Mouse (Mus musculus) stomach, adult 2 months (tissue): ENCODE results near the gene Phactr2. TPM values are rescaled to one million over a fixed set of nuclear protein-coding genes. Genes with fewer than 3 reads are reported as not detected.

ENCODE experiments used
- polyA plus RNA-seq: library from polyadenylated mRNA; depleted of rRNA; stranded (reverse); fragments of >200 nt; gene quantifications from 2 replicates; pipeline ENCODE4 v1.2.3, GENCODE M21; 2012; rRNA removed

Phactr2 gene
- polyA plus RNA-seq, result 1.4 and 2.5 TPM in 2 replicates

GRCm38 (mm10) chr10:13473833-13474567, at the start of gene Phactr2:
TSS of gene Phactr2 (minus strand) at chr10:13474412.

GRCm38 (mm10) chr10:13499331-13499730, 25.1 kb upstream of the Phactr2 start, which contains the start of gene Fuca2:
TSS of gene Fuca2 (plus strand) at chr10:13499540.

GRCm38 (mm10) chr10:13192731-13193351, 281.4 kb downstream of the Phactr2 start, which contains the start of gene Ltv1:
TSS of gene Ltv1 (minus strand) at chr10:13193168.

GRCm38 (mm10) chr10:13177973-13178624, 296.1 kb downstream of the Phactr2 start, which contains the start of gene Zc2hc1b:
TSS of gene Zc2hc1b (minus strand) at chr10:13178023.

Other genes with a start within 250 kb of the Phactr2 start
- 15.9 and 18.5 TPM in 2 replicates for gene Fuca2, start 25.1 kb upstream of the Phactr2 start, polyA plus RNA-seq
- 0.51 and 1.3 TPM in 2 replicates for gene Adat2, start 78.5 kb upstream of the Phactr2 start, polyA plus RNA-seq
- gene Pex3, start 78.7 kb upstream of the Phactr2 start, polyA plus RNA-seq, result 0.96 and 1.7 TPM in 2 replicates